Mouse (Mus musculus) lung, postnatal 25 days (tissue): ENCODE measurements around the gene Vmn2r15.

Experiments used
- DNase-seq: peaks from one replicate; pipeline ENCODE4 v3.0.0; 2022; ENCODE audit warnings: low spot score

The Vmn2r15 gene

DNA sequence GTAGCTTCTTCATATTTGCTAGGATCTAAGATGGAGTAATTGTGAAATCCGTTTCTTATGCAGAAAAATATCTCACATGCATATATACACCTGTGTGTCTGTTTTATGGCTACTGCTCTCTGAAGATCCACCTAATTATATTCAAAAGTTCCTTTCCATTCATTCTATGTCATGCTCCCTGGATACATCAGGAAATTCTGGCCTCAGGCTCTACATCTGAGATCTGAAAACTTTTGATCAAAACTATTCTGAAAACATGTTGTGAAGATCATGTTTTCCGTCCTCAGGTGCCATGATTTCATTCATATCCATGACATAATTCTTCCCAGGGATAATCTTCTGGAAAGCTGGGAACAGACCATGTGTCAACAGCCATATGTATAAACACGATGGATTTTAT lies at the start of gene Vmn2r15:
TSS of gene Vmn2r15 (minus strand) at position 101 of the 400 bp plus-strand sequence.
- no peak for DNase-seq

DNA sequence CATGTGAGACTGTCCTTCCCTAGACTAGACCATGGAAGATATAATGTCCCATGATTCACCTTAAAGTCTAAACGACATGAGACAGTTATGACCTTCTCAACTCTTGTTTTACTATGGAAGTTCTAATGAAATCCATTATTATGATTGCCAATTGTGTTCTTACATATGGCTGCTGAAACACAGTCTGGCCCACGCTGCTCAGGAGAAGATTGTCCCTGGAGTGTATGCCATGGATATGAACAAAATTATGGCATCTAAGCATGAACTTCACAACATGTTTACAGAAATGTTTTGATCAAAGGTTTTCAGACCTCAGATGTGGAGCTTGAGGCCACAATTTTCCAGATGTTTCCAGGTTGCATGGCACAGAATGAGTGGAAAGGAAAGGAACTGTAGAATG lies 32.4 kb upstream of the Vmn2r15 start, which contains the start of gene Vmn2r16:
TSS of gene Vmn2r16 (plus strand) at position 301 of the 400 bp plus-strand sequence.
- no peak for DNase-seq

DNA sequence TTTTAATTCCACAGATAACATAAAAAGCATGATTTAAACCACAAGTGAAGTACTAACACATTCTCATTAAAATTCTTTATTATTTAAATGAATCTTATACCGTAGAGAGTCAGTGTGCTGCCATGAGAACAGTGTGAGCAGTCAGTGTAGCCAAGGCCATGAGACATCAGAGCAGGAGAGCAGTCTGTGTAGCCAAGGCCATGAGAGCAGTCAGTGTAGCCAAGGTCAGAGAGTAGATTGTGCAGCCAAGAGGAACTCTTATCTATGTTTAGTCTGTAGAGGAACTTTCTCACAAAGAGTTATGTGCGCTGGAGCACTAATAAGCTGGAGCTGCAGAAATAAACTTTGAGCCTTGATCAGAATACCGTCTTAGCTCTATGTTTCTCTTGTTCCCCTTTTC lies 2.8 kb downstream of the Vmn2r15 start:
- no peak for DNase-seq
